17 mouse cellular contexts compared by ENCODE assay signal in genomic region chr13:51363985-51364384, GRCm38 (mm10). TPM values are rescaled to one million over a fixed set of nuclear protein-coding genes. Genes with fewer than 3 reads are reported as not detected.
"Had no signal": no experiment of that assay in that cellular context is flagged by ENCODE, and none has a peak within 500 bp of the region (broad histone marks: within the 10 kb centered on the region; RNA-seq: fewer than 3 reads in every experiment).

No protein-coding gene starts in this region.

- H3K9me3 ChIP-seq: limb, embryonic 12.5 days; liver, embryonic 13.5 days; neural tube, embryonic 15.5 days had no signal

- H3K27me3 ChIP-seq: limb, embryonic 12.5 days; liver, embryonic 13.5 days; megakaryocyte, embryonic 14.5 days; neural tube, embryonic 15.5 days had no signal

- H3K36me3 ChIP-seq: limb, embryonic 12.5 days; liver, embryonic 13.5 days; neural tube, embryonic 15.5 days had no signal

- H3K27ac ChIP-seq: layer of hippocampus, adult 2 months; limb, embryonic 12.5 days; liver, embryonic 13.5 days; macrophage; neural tube, embryonic 15.5 days had no signal

- H3K4me3 ChIP-seq: layer of hippocampus, adult 2 months; limb, embryonic 12.5 days; liver, embryonic 13.5 days; megakaryocyte, embryonic 14.5 days; myocyte; neural tube, embryonic 15.5 days had no signal

- H3K4me2 ChIP-seq: limb, embryonic 12.5 days; liver, embryonic 13.5 days; neural tube, embryonic 15.5 days had no signal

- DNase-seq: kidney, adult 8-10 months; kidney, postnatal 10 days; kidney, postnatal 4 days; liver; liver, embryonic 13.5 days; liver, postnatal 0 days; right cerebral cortex, postnatal 14 days; thymus, adult 2 months; thymus, postnatal 25 days had no signal

- H3K4me1 ChIP-seq: limb, embryonic 12.5 days; liver, embryonic 13.5 days; megakaryocyte, embryonic 14.5 days; neural tube, embryonic 15.5 days had no signal

- ATAC-seq: inflammation-experienced regulatory T-cells, adult 6 months; intestine, postnatal 0 days; liver, postnatal 0 days had no signal

- H3K9ac ChIP-seq: limb, embryonic 12.5 days; liver, embryonic 13.5 days; liver, postnatal 0 days; neural tube, embryonic 15.5 days had no signal

RNA-seq across cellular contexts. Expression of gene S1pr3, which starts 44.5 kb away (rescaled TPM):
- polyA plus RNA-seq: macrophage had no signal
